Mouse (Mus musculus): Measurements from ENCODE around the gene Lpxn. TPM values are rescaled to one million over a fixed set of nuclear protein-coding genes. Genes with fewer than 3 reads are reported as not detected.

Lpxn gene
- polyA plus RNA-seq, 1 experiment from 2014 or later, result 0.63 TPM

DNA sequence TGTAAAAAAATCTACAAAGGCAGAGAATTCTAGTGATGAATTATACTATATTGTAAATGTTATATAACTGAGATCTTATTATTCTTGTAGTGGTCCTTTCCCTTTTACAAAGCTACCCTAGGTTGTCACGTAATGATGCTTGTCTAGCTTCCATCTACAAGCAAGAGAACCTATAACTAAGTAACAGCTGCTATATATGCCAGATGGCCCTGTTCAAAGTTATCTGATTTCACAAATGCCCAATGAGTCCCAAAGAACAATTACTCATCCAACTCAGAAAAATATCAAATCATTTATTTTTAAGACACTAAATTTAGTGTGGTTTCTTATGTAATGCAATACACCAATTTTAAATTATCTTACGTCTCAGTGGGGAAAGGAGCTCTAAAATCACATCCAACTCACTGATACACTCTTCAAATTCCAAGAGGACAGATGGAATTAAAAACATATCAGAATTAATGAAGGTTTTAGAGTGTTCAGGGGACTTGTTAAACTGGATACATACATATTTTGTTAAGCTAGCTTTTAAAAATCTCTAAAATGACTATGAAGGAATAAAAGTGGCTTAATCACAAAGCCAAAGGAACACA lies 9.1 kb upstream of the Lpxn start:
- Histone ChIP-seq H3K4me2 (ENCODE audit: low read length) (no peak overlapping the region), H3K9ac (ENCODE audit: low read depth, low read length) (no peak overlapping the region), H3K9me3 (replicated peaks; ENCODE audit: control insufficient read depth, low read length, poor library complexity, severe bottlenecking) (no peaks in the 10 kb centered on the region), H3K36me3 (ENCODE audit: control insufficient read depth, insufficient read depth, low read length) (no peaks in the 10 kb centered on the region), H3K27ac (ENCODE audit: low read length) (no peak overlapping the region), H3K4me3 (ENCODE audit: low read depth, low read length) (no peak overlapping the region), H3K4me1 (ENCODE audit: control insufficient read depth, insufficient read depth, low read length) (peaks cover 7% of the 10 kb centered on the region; the same call in 1 of the 2 replicates), H3K27me3 (ENCODE audit: control insufficient read depth, insufficient read depth, low read depth, low read length) (no peaks in the 10 kb centered on the region)
- WGBS, result 91% methylated on average over 2 of the region's 2 CpGs
- ATAC-seq, result no peak

DNA sequence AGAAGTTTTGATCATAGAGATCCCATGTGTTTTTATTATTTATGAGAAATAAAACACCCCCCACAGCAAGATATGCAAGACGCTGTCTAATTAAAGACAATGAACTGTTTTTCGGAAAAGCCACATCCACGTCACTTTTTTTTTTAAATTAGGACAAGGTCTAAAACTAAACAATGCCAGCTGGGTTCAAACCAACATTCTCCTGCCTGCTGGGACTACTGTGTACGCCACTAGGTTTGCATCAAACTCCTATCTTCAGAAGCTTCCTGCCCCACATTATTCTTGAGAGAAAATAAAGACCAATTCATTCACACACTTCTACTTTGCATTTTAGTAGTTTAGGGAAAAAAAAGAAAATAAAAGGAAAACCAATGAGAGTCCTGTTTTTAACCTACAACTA lies 8.3 kb upstream of the Lpxn start:
- no peak for ATAC-seq
- Histone ChIP-seq H3K9me3 (replicated peaks; ENCODE audit: control insufficient read depth, low read length, poor library complexity, severe bottlenecking) (no peaks in the 10 kb centered on the region), H3K27ac (ENCODE audit: low read length) (no peak overlapping the region), H3K4me3 (ENCODE audit: low read depth, low read length) (no peak overlapping the region), H3K4me2 (ENCODE audit: low read length) (no peak overlapping the region), H3K27me3 (ENCODE audit: control insufficient read depth, insufficient read depth, low read depth, low read length) (no peaks in the 10 kb centered on the region), H3K9ac (ENCODE audit: low read depth, low read length) (no peak overlapping the region), H3K4me1 (ENCODE audit: control insufficient read depth, insufficient read depth, low read length) (peaks cover 7% of the 10 kb centered on the region; the same call in 1 of the 2 replicates), H3K36me3 (ENCODE audit: control insufficient read depth, insufficient read depth, low read length) (no peaks in the 10 kb centered on the region)
- WGBS, result 77% methylated on average over 4 of the region's 4 CpGs

DNA sequence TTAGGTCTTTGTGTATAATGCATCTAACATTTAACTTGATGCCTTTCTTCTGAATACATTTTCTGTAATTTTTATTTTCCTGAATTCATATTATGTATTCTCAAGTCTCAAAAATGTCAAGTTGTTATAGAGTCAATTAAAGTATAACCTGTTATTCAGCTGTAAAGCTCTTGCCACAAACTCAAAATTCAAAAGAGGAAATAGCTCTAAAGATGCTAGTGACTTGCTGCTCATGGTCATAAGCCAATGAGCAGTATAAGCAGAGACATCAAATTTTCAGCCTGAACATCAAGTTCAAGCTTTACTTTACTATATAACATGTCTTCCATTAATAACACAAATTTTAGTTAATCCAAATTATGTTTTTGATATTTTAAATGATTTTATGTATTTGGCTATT lies 3.6 kb upstream of the Lpxn start:
- no peaks in the 10 kb centered on the region for H3K9me3 ChIP-seq (replicated peaks; ENCODE audit: control insufficient read depth, low read length, poor library complexity, severe bottlenecking)
- no peaks in the 10 kb centered on the region for H3K36me3 ChIP-seq (ENCODE audit: control insufficient read depth, insufficient read depth, low read length)
- no peak overlapping the region for H3K9ac ChIP-seq (ENCODE audit: low read depth, low read length)
- no peak overlapping the region for H3K27ac ChIP-seq (ENCODE audit: low read length)
- H3K4me1 ChIP-seq (ENCODE audit: control insufficient read depth, insufficient read depth, low read length), result peaks cover 15% of the 10 kb centered on the region
- no peak overlapping the region for H3K4me3 ChIP-seq (ENCODE audit: low read depth, low read length)
- H3K4me2 ChIP-seq (ENCODE audit: low read length), result no peak overlapping the region
- no peak for ATAC-seq
- no peaks in the 10 kb centered on the region for H3K27me3 ChIP-seq (ENCODE audit: control insufficient read depth, insufficient read depth, low read depth, low read length)

- H3K9ac ChIP-seq (ENCODE audit: low read depth, low read length), result peak overlapping the region; percentile 97
- H3K4me1 ChIP-seq (ENCODE audit: control insufficient read depth, insufficient read depth, low read length), result peaks cover 15% of the 10 kb centered on the region
- H3K9me3 ChIP-seq (replicated peaks; ENCODE audit: control insufficient read depth, low read length, poor library complexity, severe bottlenecking), result no peaks in the 10 kb centered on the region
- H3K4me3 ChIP-seq (ENCODE audit: low read depth, low read length), result peak overlapping the region; percentile 95
- under 1% methylated on average over 39 of the region's 39 CpGs for WGBS
- peak overlapping the region; percentile 98 for H3K27ac ChIP-seq (ENCODE audit: low read length)
- H3K36me3 ChIP-seq (ENCODE audit: control insufficient read depth, insufficient read depth, low read length), result no peaks in the 10 kb centered on the region
- H3K4me2 ChIP-seq (ENCODE audit: low read length), result peak overlapping the region; percentile 66
- H3K27me3 ChIP-seq (ENCODE audit: control insufficient read depth, insufficient read depth, low read depth, low read length), result no peaks in the 10 kb centered on the region
- ATAC-seq, result peak; percentile 67
These were observed 1.6 kb upstream of the Lpxn start for GRCm38 (mm10) chr19:12794056-12795044.

GRCm38 (mm10) chr19:12795110-12795509 lies 883 bp upstream of the Lpxn start:
- 0% methylated on average over 25 of the region's 63 CpGs for WGBS
- H3K4me3 ChIP-seq (ENCODE audit: low read depth, low read length), result peak overlapping the region; percentile 95
- H3K27me3 ChIP-seq (ENCODE audit: control insufficient read depth, insufficient read depth, low read depth, low read length), result no peaks in the 10 kb centered on the region
- H3K9ac ChIP-seq (ENCODE audit: low read depth, low read length), result peak overlapping the region; percentile 97
- peak overlapping the region; percentile 98 for H3K27ac ChIP-seq (ENCODE audit: low read length)
- H3K36me3 ChIP-seq (ENCODE audit: control insufficient read depth, insufficient read depth, low read length), result no peaks in the 10 kb centered on the region
- H3K9me3 ChIP-seq (replicated peaks; ENCODE audit: control insufficient read depth, low read length, poor library complexity, severe bottlenecking), result no peaks in the 10 kb centered on the region
- peaks cover 15% of the 10 kb centered on the region for H3K4me1 ChIP-seq (ENCODE audit: control insufficient read depth, insufficient read depth, low read length)
- peak overlapping the region; percentile 66; the same call in 1 of the 2 replicates for H3K4me2 ChIP-seq (ENCODE audit: low read length)
- peak; percentile 34 for ATAC-seq

DNA sequence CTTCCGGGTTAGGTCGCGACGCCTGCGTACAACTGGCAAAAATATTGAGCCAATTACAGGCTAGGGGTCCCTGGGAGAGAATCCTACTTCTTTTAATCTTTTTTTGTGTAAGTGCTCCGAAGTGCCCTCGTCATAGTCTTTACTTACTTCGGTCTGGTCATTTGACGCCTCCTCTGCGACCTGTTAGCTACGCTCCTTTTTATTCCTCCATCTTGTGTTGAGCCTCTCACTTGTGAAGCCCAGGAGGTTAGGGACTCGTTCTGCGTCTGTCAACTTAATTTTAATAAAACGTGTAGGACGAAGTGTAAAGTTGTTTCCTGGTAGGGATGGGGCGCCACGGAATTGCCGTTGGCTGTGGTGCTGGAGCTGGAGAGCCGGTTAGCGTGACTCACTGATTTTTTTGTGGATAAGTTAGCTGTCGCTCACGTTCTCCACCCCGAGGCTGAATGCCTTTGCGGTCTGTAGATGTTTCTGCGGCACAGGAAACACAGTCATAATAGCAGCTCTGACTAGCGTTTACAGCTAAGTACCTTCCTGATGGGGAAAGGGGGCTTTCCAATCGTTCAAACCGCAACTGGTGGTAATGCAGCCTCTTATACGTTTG lies 437 bp downstream of the Lpxn start:
- peak; percentile 7; the same call in 1 of the 2 replicates for ATAC-seq
- Histone ChIP-seq H3K36me3 (ENCODE audit: control insufficient read depth, insufficient read depth, low read length) (no peaks in the 10 kb centered on the region), H3K9me3 (replicated peaks; ENCODE audit: control insufficient read depth, low read length, poor library complexity, severe bottlenecking) (no peaks in the 10 kb centered on the region), H3K4me2 (ENCODE audit: low read length) (peak overlapping the region; percentile 74), H3K4me1 (ENCODE audit: control insufficient read depth, insufficient read depth, low read length) (peaks cover 11% of the 10 kb centered on the region), H3K4me3 (ENCODE audit: low read depth, low read length) (peak overlapping the region; percentile 95), H3K27me3 (ENCODE audit: control insufficient read depth, insufficient read depth, low read depth, low read length) (no peaks in the 10 kb centered on the region), H3K27ac (ENCODE audit: low read length) (peak overlapping the region; percentile 98), H3K9ac (ENCODE audit: low read depth, low read length) (peak overlapping the region; percentile 50)
- WGBS, result under 1% methylated on average over 29 of the region's 29 CpGs

DNA sequence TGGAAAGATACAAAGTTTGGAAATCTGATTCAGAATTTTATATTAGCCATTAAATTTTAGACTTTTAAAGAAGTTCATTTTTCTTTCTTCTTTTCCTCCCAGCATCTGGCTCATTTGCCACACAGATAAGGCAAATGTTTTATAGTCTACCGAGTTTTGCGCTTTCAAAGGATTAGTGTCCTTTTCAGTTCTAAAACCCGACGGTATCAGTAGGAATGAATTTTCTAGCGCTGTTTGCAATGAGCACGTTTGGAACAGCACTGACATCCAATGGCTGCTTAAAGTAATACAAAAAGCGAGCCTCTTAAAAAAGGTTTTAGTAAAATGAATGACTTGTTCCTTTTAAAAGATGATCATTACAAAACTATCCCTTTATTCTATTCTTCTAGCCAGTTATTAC lies 1.1 kb downstream of the Lpxn start:
- WGBS, result under 1% methylated on average over 7 of the region's 7 CpGs
- H3K36me3 ChIP-seq (ENCODE audit: control insufficient read depth, insufficient read depth, low read length), result no peaks in the 10 kb centered on the region
- H3K4me3 ChIP-seq (ENCODE audit: low read depth, low read length), result peak overlapping the region; percentile 95
- no peak for ATAC-seq
- peaks cover 7% of the 10 kb centered on the region for H3K4me1 ChIP-seq (ENCODE audit: control insufficient read depth, insufficient read depth, low read length)
- no peaks in the 10 kb centered on the region for H3K9me3 ChIP-seq (replicated peaks; ENCODE audit: control insufficient read depth, low read length, poor library complexity, severe bottlenecking)
- peak overlapping the region; percentile 74 for H3K4me2 ChIP-seq (ENCODE audit: low read length)
- peak overlapping the region; percentile 50; the same call in 1 of the 2 replicates for H3K9ac ChIP-seq (ENCODE audit: low read depth, low read length)
- no peaks in the 10 kb centered on the region for H3K27me3 ChIP-seq (ENCODE audit: control insufficient read depth, insufficient read depth, low read depth, low read length)
- H3K27ac ChIP-seq (ENCODE audit: low read length), result peak overlapping the region; percentile 98; the same call in 1 of the 2 replicates

- Histone ChIP-seq H3K27ac (ENCODE audit: low read length) (no peak overlapping the region), H3K4me1 (ENCODE audit: control insufficient read depth, insufficient read depth, low read length) (peaks cover 3% of the 10 kb centered on the region; the same call in 1 of the 2 replicates), H3K9ac (ENCODE audit: low read depth, low read length) (no peak overlapping the region), H3K27me3 (ENCODE audit: control insufficient read depth, insufficient read depth, low read depth, low read length) (no peaks in the 10 kb centered on the region), H3K4me2 (ENCODE audit: low read length) (no peak overlapping the region), H3K4me3 (ENCODE audit: low read depth, low read length) (no peak overlapping the region), H3K36me3 (ENCODE audit: control insufficient read depth, insufficient read depth, low read length) (no peaks in the 10 kb centered on the region), H3K9me3 (replicated peaks; ENCODE audit: control insufficient read depth, low read length, poor library complexity, severe bottlenecking) (no peaks in the 10 kb centered on the region)
- no peak for ATAC-seq
- WGBS, result 79% methylated on average over 4 of the region's 4 CpGs
These were observed 2.4 kb downstream of the Lpxn start for GRCm38 (mm10) chr19:12798404-12798803.
